Mouse (Mus musculus) ovary, postnatal 14 days (tissue): Measurements from ENCODE around the gene Jkamp.
"Not testable (repeated sequence)": the region's sequence is repeated elsewhere in the genome, so short reads cannot be mapped to it uniquely, and the experiment has no call there.

Source experiments
- DNase-seq: peaks from one replicate; pipeline ENCODE4 v3.0.0; 2022; ENCODE audit warnings: low spot score

The Jkamp gene

GRCm38 (mm10) chr12:72085329-72086165, at the start of gene Jkamp, which contains the start of gene L3hypdh:
TSS of gene Jkamp (plus strand) at chr12:72085589.
TSS of gene L3hypdh (minus strand) at chr12:72085439.
- DNase-seq = peak; percentile 99

GRCm38 (mm10) chr12:72036097-72036661, 49.2 kb upstream of the Jkamp start:
- DNase-seq = no peak

- DNase-seq = no peak
Measured at GRCm38 (mm10) chr12:72037049-72037448, 48.3 kb upstream of the Jkamp start.

- DNase-seq = no peak
Measured at GRCm38 (mm10) chr12:72038866-72039265, 46.5 kb upstream of the Jkamp start.

GRCm38 (mm10) chr12:72039501-72039900, 45.9 kb upstream of the Jkamp start:
- DNase-seq = no peak

- DNase-seq = no peak
Measured at GRCm38 (mm10) chr12:72041238-72041637, 44.2 kb upstream of the Jkamp start.

GRCm38 (mm10) chr12:72047513-72047912, 37.9 kb upstream of the Jkamp start:
- no peak for DNase-seq

- DNase-seq = not testable (repeated sequence)
Measured at GRCm38 (mm10) chr12:72050156-72050555, 35.2 kb upstream of the Jkamp start.

- DNase-seq = no peak
Measured at GRCm38 (mm10) chr12:72050821-72051220, 34.6 kb upstream of the Jkamp start.

- no peak for DNase-seq
Measured at GRCm38 (mm10) chr12:72052571-72052970, 32.8 kb upstream of the Jkamp start.

- no peak for DNase-seq
Measured at GRCm38 (mm10) chr12:72053303-72053702, 32.1 kb upstream of the Jkamp start.

GRCm38 (mm10) chr12:72053851-72054250, 31.5 kb upstream of the Jkamp start:
- DNase-seq = no peak

- no peak for DNase-seq
Measured at GRCm38 (mm10) chr12:72057780-72058179, 27.6 kb upstream of the Jkamp start.

- DNase-seq = no peak
Measured at GRCm38 (mm10) chr12:72069626-72070326, 15.6 kb upstream of the Jkamp start.

- DNase-seq = peak; percentile 74
Measured at GRCm38 (mm10) chr12:72070327-72071269, 14.8 kb upstream of the Jkamp start, which contains the start of gene Gpr135. TSS of gene Gpr135 (minus strand) at chr12:72071125.

GRCm38 (mm10) chr12:72078248-72078647, 7.1 kb upstream of the Jkamp start:
- DNase-seq = no peak

- DNase-seq = no peak
Measured at GRCm38 (mm10) chr12:72081961-72082360, 3.4 kb upstream of the Jkamp start.

- peak; percentile 9 for DNase-seq
Measured at GRCm38 (mm10) chr12:72082370-72082769, 3.0 kb upstream of the Jkamp start.

GRCm38 (mm10) chr12:72083265-72083664, 2.1 kb upstream of the Jkamp start:
- DNase-seq = no peak

GRCm38 (mm10) chr12:72084261-72085023, 947 bp upstream of the Jkamp start:
- peak; percentile 53 for DNase-seq

- DNase-seq = no peak
Measured at GRCm38 (mm10) chr12:72085024-72085328, 413 bp upstream of the Jkamp start.
